Mouse (Mus musculus): ENCODE results near the gene Mms19.

Gene Mms19

DNA sequence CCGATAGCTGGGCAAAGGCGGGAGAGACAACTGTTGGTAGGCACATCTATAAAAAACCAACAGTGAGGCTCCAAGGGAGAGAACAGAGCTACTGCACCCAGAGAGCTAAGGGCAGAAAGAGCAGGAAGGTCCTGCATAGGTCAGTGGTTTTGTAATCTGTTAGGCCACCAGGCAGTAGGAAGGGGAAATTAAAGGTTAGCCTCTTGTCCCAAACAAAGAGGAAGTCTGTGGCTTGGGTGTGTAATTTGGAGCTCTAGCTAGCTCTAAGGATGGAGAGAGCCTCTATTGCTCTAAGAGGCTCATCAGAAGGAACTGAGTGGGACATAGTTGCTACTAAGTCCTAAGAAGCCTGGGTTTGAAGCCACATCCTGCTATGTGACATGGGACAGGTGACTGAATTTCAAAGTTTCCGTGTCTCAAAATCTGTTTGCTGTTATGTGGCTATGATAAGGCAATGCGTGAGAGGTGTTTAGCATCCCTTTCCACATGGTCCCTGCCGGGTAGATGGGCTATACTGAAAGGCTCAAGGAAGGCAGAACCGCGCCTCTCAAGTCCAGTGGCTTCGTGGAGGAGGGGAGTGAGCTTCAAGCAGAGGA, 80.4 kb downstream of the Mms19 start:
- no peak for DNase-seq (ENCODE audit: low spot score in 2 of 2)

DNA sequence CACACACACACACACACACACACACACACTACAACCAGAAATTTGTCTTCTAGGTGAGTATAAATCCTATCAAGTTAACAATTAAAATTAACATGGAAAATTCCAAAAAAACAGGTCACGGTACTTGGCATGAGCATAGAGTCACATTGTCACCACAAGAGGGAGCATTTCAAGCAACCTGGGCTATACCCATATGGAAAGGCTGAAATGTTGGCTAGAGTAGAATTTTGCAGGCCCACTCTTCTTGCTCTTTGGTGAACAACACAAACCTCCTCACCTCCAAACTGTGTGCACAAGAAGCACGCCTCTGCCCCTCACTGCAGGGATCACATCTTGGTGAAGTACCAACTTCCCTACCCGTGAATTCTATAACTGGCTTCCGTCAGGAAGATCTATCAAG, 82.1 kb downstream of the Mms19 start:
- no peak for DNase-seq (ENCODE audit: low spot score in 2 of 2)

GRCm38 (mm10) chr19:41896319-41896711, 84.6 kb downstream of the Mms19 start:
- no peak for DNase-seq (ENCODE audit: low spot score in 2 of 2)

DNA sequence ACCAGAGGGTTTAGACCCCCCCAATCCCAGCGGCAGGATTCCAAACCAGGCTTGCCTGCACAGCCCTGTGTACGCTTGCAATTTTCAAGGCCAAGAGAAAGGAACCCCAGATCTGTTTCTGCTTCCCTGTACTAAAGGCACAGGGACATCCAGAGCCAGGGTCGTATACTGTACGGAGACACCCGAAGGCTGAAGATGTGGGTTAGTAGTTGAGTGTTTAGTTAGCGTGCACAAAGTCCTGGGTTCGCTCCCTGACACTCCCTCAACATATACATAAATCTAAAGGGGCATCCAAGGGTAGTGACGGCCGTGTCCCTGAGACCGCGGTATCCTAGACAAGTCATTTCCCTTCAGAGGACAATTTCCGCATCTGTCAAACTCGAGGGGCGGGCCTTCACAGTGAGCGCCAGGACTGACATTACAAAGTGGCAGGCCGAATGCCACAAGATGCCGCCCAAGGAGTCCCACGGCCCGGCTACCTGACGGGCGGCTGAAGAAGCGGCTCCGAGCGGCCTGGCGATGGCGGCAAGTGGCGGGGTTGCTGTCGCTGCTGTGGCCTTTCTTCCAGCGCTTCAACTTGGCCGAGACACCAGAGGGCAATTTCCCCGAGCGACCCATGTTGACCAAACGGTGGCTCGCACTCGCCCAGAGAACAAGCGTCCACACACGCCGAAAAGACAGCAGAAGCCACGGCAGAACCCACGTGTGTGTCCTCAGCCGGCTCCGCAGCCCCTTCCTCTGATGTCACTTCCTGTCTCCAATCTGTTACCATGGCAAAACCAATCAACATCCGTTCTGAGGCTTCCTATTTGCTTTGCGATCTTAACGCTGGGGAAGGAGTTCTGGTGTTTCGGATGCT, 85.3 kb downstream of the Mms19 start, which contains the start of gene Rrp12:
Rrp12 (minus strand) TSS at position 714 of the 859 bp plus-strand sequence.
- DNase-seq (ENCODE audit: low spot score in 2 of 2) = peak; percentile 71 to 81

DNA sequence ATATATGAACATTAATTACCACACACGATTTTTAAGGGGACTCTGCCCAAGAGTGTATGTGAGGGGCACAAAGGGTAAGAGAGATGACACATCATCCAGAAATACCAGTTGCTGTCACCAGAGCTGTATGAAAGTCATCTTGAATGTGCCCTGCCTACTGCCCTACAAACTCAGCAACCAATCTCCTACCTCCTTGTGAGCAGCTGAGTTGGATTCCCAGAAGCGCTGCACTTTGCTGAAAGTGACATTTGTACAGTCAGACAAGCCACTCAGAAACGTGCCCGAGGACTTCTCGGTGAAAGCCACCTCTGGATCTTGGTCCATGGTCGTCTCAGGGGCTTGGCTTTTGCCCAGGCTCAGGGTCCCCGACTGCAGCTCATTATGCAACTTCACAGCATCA, 86.0 kb downstream of the Mms19 start:
- no peak for DNase-seq (ENCODE audit: low spot score in 2 of 2)

Measured in spleen, postnatal 4 days (tissue).